Mouse (Mus musculus) lung, embryonic 16.5 days (tissue): Measurements from ENCODE around the gene Chst13. TPM values are rescaled to one million over a fixed set of nuclear protein-coding genes. Genes with fewer than 3 reads are reported as not detected.

Source experiments
- ATAC-seq: fragments of 200-750 bp; cut with Nextera tagmentation; 2 replicates; pipeline ENCODE4 v1.8.0; 2017; ENCODE audit warnings: low read depth, mild to moderate bottlenecking, moderate library complexity
- H3K27ac ChIP-seq: fragments of 300-500 bp; sonication (generic); 2 replicates; pipeline ENCODE4 v1.5.1; 2014; ENCODE audit warnings: mild to moderate bottlenecking, control low read depth, low read length
- H3K27me3 ChIP-seq: fragments of 300-500 bp; sonication (generic); 2 replicates; pipeline ENCODE4 v1.6.1; 2014; ENCODE audit warnings: low read depth, low read length, mixed read lengths; ENCODE audit not compliant: control insufficient read depth, insufficient read depth
- H3K36me3 ChIP-seq: fragments of 300-500 bp; sonication (generic); 2 replicates; pipeline ENCODE4 v1.6.1; 2014; ENCODE audit warnings: low read length; ENCODE audit not compliant: control insufficient read depth, insufficient read depth
- H3K4me1 ChIP-seq: fragments of 300-500 bp; sonication (generic); replicated peaks from 2 replicates; pipeline ENCODE4 v1.6.1; 2014; ENCODE audit warnings: low read length, mixed read lengths; ENCODE audit not compliant: control insufficient read depth, insufficient read depth
- H3K4me2 ChIP-seq: fragments of 300-500 bp; sonication (generic); 2 replicates; pipeline ENCODE4 v1.6.1; 2014; ENCODE audit warnings: low read depth, low read length, control low read depth
- H3K4me3 ChIP-seq: fragments of 300-500 bp; sonication (generic); 2 replicates; pipeline ENCODE4 v1.5.1; 2014; ENCODE audit warnings: mild to moderate bottlenecking, low read length, control low read depth
- H3K9ac ChIP-seq: fragments of 300-500 bp; sonication (generic); 2 replicates; pipeline ENCODE4 v1.6.1; 2014; ENCODE audit warnings: low read length, control low read depth
- H3K9me3 ChIP-seq: fragments of 300-500 bp; sonication (generic); 2 replicates; pipeline ENCODE4 v1.6.1; 2016; ENCODE audit warnings: low read length; ENCODE audit not compliant: control insufficient read depth
- WGBS: fragments of 180-500 bp; shearing (Covaris S2); extraction: QIAGEN DNeasy Blood & Tissue Kit; methylation state at CpG from one replicate; pipeline ENCODE4 v1.1.7; 2014; 5-methylcytosine and 5-hydroxymethylcytosine counted together
- polyA plus RNA-seq: library from polyadenylated mRNA; unstranded; fragments of >200 nt; fragmentation: Nextera tagmentation; extraction: Ambion mirVana; gene quantifications from 2 replicates; pipeline ENCODE4 v1.2.1, GENCODE M21; 2015

The Chst13 gene
- polyA plus RNA-seq, 1 experiment from 2014 or later = 0.20 TPM

GRCm38 (mm10) chr6:90306315-90306975, 18.5 kb downstream of the Chst13 start:
- Histone ChIP-seq H3K4me1 (no peaks in the 10 kb centered on the region), H3K9ac (no peak overlapping the region), H3K9me3 (no peaks in the 10 kb centered on the region), H3K27ac (no peak overlapping the region), H3K4me3 (no peak overlapping the region), H3K36me3 (no peaks in the 10 kb centered on the region), H3K27me3 (no peaks in the 10 kb centered on the region), H3K4me2 (no peak overlapping the region)
- no peak for ATAC-seq
- 69% methylated on average over 6 of the region's 6 CpGs for WGBS

- WGBS = 76% methylated on average over 1 of the region's 1 CpGs
- no peak within 1 kb of the TSS for H3K4me2 ChIP-seq
- no peaks in the 10 kb centered on the region for H3K27me3 ChIP-seq
- H3K4me3 ChIP-seq = no peak within 1 kb of the TSS
- ATAC-seq = no peak
- no peaks in the 10 kb centered on the region for H3K9me3 ChIP-seq
- no peak within 1 kb of the TSS for H3K27ac ChIP-seq
- H3K4me1 ChIP-seq = no peaks in the 10 kb centered on the region
- H3K9ac ChIP-seq = no peak within 1 kb of the TSS
- no peaks in the 10 kb centered on the region for H3K36me3 ChIP-seq
These were observed 24.1 kb downstream of the Chst13 start, which contains the start of gene BC048671 for GRCm38 (mm10) chr6:90300919-90301318. Gene BC048671, plus strand, starts transcription at chr6:90301219.

DNA sequence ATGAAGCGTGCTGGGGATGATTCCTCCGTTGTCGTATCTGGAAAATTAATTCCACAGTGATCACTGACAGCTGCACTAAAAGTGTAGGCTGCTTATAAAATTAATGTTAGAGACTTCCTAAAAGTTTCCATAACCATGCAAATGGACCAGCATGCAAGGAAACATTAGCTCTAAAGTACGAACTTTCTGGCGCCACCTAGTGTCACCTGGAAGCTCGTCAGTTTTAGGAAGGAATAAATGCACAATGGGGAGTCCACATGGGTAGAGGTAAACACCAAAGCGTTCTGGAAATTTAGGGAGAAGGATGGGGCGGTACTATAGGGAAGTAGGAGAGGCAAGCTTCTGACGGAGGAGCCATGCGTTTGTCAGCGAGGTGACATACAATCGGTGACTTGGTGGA, 36.7 kb downstream of the Chst13 start:
- ATAC-seq = no peak
- H3K27ac ChIP-seq = no peak overlapping the region
- H3K27me3 ChIP-seq = no peaks in the 10 kb centered on the region
- no peak overlapping the region for H3K4me3 ChIP-seq
- 0 out of 2 replicates have a peak, but pooled peaks cover 2% of the 10 kb centered on the region for H3K9me3 ChIP-seq
- H3K4me1 ChIP-seq = no peaks in the 10 kb centered on the region
- no peak overlapping the region for H3K4me2 ChIP-seq
- H3K36me3 ChIP-seq = no peaks in the 10 kb centered on the region
- WGBS = 54% methylated on average over 12 of the region's 12 CpGs
- no peak overlapping the region for H3K9ac ChIP-seq

Other genes starting within 250 kb of the Chst13 start
- gene Vmn1r49, start 246.7 kb downstream of the Chst13 start, polyA plus RNA-seq = not detected in 2 replicates
- not detected in 2 replicates for gene Vmn1r50, start 223.8 kb downstream of the Chst13 start, polyA plus RNA-seq
- not detected in 2 replicates for gene Vmn1r51, start 202.6 kb downstream of the Chst13 start, polyA plus RNA-seq
- gene Vmn1r52, start 150.4 kb downstream of the Chst13 start, polyA plus RNA-seq = not detected in 2 replicates
- not detected in 2 replicates for gene V1ra8, start 122.4 kb downstream of the Chst13 start, polyA plus RNA-seq
- gene Vmn1r53, start 100.7 kb downstream of the Chst13 start, polyA plus RNA-seq = 0.14 TPM in 1 of 2 replicates, not detected in the other
- not detected in 2 replicates for gene Vmn1r54, start 78.9 kb downstream of the Chst13 start, polyA plus RNA-seq
- not detected in 2 replicates for gene BC048671, start 24.0 kb downstream of the Chst13 start, polyA plus RNA-seq
- gene Uroc1, start 8.1 kb upstream of the Chst13 start, polyA plus RNA-seq = 0.05 and 0.48 TPM in 2 replicates
- 5.4 and 6.3 TPM in 2 replicates for gene Zxdc, start 44.3 kb upstream of the Chst13 start, polyA plus RNA-seq
- gene Cfap100, start 103.6 kb upstream of the Chst13 start, polyA plus RNA-seq = 0.60 and 0.82 TPM in 2 replicates
- 17.4 and 21.3 TPM in 2 replicates for gene Klf15, start 137.4 kb upstream of the Chst13 start, polyA plus RNA-seq
- 2.4 and 4.7 TPM in 2 replicates for gene Aldh1l1, start 161.2 kb upstream of the Chst13 start, polyA plus RNA-seq